In genomic region chr7:97012956-97013355, GRCm38 (mm10) we compare ENCODE assay signal across 7 mouse cellular contexts.
DNase-seq lines count a peak whose midpoint lies in the region.

No protein-coding gene starts in this region.

- intact Hi-C loops in heart, postnatal 14 days (cut with DNase I): no loop called here

- DNase-seq in 416B (ENCODE audit: low read depth): peak; percentile 34
- DNase-seq in adrenal gland, adult 8-10 months: peak; percentile 69
- peak; percentile 25 to 38 for DNase-seq in heart, postnatal 14 days
- DNase-seq in lung, postnatal 36 days: peak; percentile 60
- no peak for DNase-seq in right cerebral cortex, adult 18-20 months
- no peak for DNase-seq in urinary bladder, postnatal 36 days (ENCODE audit: low spot score in 2 of 2)
- no peak for DNase-seq in embryo, embryonic 10 days (ENCODE audit: low spot score)

Comparison
In these comparisons a context has a peak if more than half of its experiments do, and no peak if none do; other contexts are left out.
1. DNase-seq: peak in 416B (single experiment), adrenal gland, adult 8-10 months (single experiment), heart, postnatal 14 days (2 of 2) and lung, postnatal 36 days (single experiment); none in right cerebral cortex, adult 18-20 months (single experiment), urinary bladder, postnatal 36 days (0 of 2) and embryo, embryonic 10 days (single experiment).